In genomic region chr1:62348371-62348770, GRCm38 (mm10) we compare ENCODE assay signal across 26 mouse cellular contexts.
A peak's percentile ranks its signal among the peaks of the same experiment; 100 is the strongest.
DNase-seq lines count a peak whose midpoint lies in the region; ATAC-seq and TF ChIP-seq lines count a peak whose summit lies in the region.
"Had no signal": no experiment of that assay in that cellular context is flagged by ENCODE, and none has a peak within 500 bp of the region (broad histone marks: within the 10 kb centered on the region; RNA-seq: fewer than 3 reads in every experiment).

No protein-coding gene starts in this region.

- DNase-seq in neural tube, embryonic 10.5 days (ENCODE audit: extremely low spot score, low spot score): no peak
- DNase-seq in forebrain, postnatal 0 days: peak; percentile 60
- peak; percentile 44 for DNase-seq in layer of hippocampus, adult 9-11 months
- no peak for DNase-seq in adrenal gland, postnatal 14 days
- no peak for DNase-seq in adrenal gland, postnatal 25 days
- DNase-seq in adrenal gland, adult 8-10 months: no peak
- DNase-seq: adrenal gland, adult 2 months; B cell, adult 2 months; cerebellum, adult 11 months; cerebellum, adult 9-11 months; heart, postnatal 4 days; kidney, adult 18-20 months; liver, postnatal 0 days; lung, postnatal 10 days; right cerebral cortex, postnatal 25 days; thymus, postnatal 14 days had no signal

- H3K9me3 ChIP-seq in neural tube, embryonic 15.5 days (replicated peaks): no peaks in the 10 kb centered on the region
- no peaks in the 10 kb centered on the region for H3K9me3 ChIP-seq in forebrain, postnatal 0 days (ENCODE audit: low read length)
- H3K9me3 ChIP-seq: embryonic facial prominence, embryonic 15.5 days; G1E; heart, embryonic 15.5 days had no signal

- H3K4me1 ChIP-seq in neural tube, embryonic 15.5 days: no peaks in the 10 kb centered on the region
- H3K4me1 ChIP-seq in forebrain, postnatal 0 days (ENCODE audit: insufficient read depth): peaks cover 10% of the 10 kb centered on the region; the same call in 1 of the 2 replicates
- H3K4me1 ChIP-seq: embryonic facial prominence, embryonic 15.5 days had no signal

- no peak for TF ChIP-seq CTCF in forebrain, postnatal 0 days (IDR thresholded peaks at IDR 0.05; ENCODE audit: low read depth)

- no peak overlapping the region for H3K4me3 ChIP-seq in neural tube, embryonic 15.5 days (replicated peaks)
- H3K4me3 ChIP-seq in forebrain, postnatal 0 days (ENCODE audit: low read depth, low read length): no peak overlapping the region
- H3K4me3 ChIP-seq: embryonic facial prominence, embryonic 15.5 days; heart, embryonic 15.5 days had no signal

- WGBS in neural tube, embryonic 15.5 days: 78% methylated on average over 4 of the region's 4 CpGs
- 29% methylated on average over 4 of the region's 4 CpGs for whole genome bisulfite sequencing in forebrain, postnatal 0 days

- no peak overlapping the region for H3K4me2 ChIP-seq in neural tube, embryonic 15.5 days
- H3K4me2 ChIP-seq in forebrain, postnatal 0 days (ENCODE audit: low read depth): no peak overlapping the region
- H3K4me2 ChIP-seq: embryonic facial prominence, embryonic 15.5 days; heart, embryonic 15.5 days; hindbrain, embryonic 14.5 days; midbrain, embryonic 11.5 days had no signal

- no peak overlapping the region for H3K9ac ChIP-seq in neural tube, embryonic 15.5 days (replicated peaks)
- H3K9ac ChIP-seq in forebrain, postnatal 0 days: no peak overlapping the region
- H3K9ac ChIP-seq: embryonic facial prominence, embryonic 15.5 days; heart, embryonic 15.5 days; hindbrain, embryonic 14.5 days; liver, postnatal 0 days had no signal

- no peak for ATAC-seq in neural tube, embryonic 15.5 days (ENCODE audit: low FRiP score)
- ATAC-seq in forebrain, postnatal 0 days: peak; percentile 77
- ATAC-seq: inflammation-experienced regulatory T-cells, adult 6 months; liver, postnatal 0 days; Patski had no signal

- H3K27ac ChIP-seq in neural tube, embryonic 15.5 days (replicated peaks): 0 out of 2 replicates have a peak overlapping the region, but pooled peaks have one; percentile 7
- H3K27ac ChIP-seq in forebrain, postnatal 0 days (ENCODE audit: low read depth, low read length): peak overlapping the region; percentile 62
- H3K27ac ChIP-seq: embryonic facial prominence, embryonic 15.5 days; heart, embryonic 15.5 days; hindbrain, embryonic 14.5 days; kidney, postnatal 0 days had no signal

- H3K27me3 ChIP-seq in neural tube, embryonic 15.5 days (replicated peaks): no peaks in the 10 kb centered on the region
- no peaks in the 10 kb centered on the region for H3K27me3 ChIP-seq in forebrain, postnatal 0 days (ENCODE audit: insufficient read depth, low read length)
- H3K27me3 ChIP-seq: CH12.LX; embryonic facial prominence, embryonic 15.5 days; heart, embryonic 15.5 days; Patski had no signal

- H3K36me3 ChIP-seq in neural tube, embryonic 15.5 days: no peaks in the 10 kb centered on the region
- H3K36me3 ChIP-seq in forebrain, postnatal 0 days (ENCODE audit: insufficient read depth): no peaks in the 10 kb centered on the region
- H3K36me3 ChIP-seq: embryonic facial prominence, embryonic 15.5 days; G1E; heart, embryonic 15.5 days had no signal

Comparison
In these comparisons a context has a peak if more than half of its experiments do, and no peak if none do; other contexts are left out.
1. DNase-seq: peak in forebrain, postnatal 0 days (single experiment) and layer of hippocampus, adult 9-11 months (single experiment); none in neural tube, embryonic 10.5 days (single experiment), adrenal gland, postnatal 14 days (single experiment), adrenal gland, postnatal 25 days (single experiment) and adrenal gland, adult 8-10 months (single experiment).